Mouse (Mus musculus): Measurements from ENCODE around the gene Nenf. TPM values are rescaled to one million over a fixed set of nuclear protein-coding genes. Genes with fewer than 3 reads are reported as not detected.
A peak's percentile ranks its signal among the peaks of the same experiment; 100 is the strongest.

Gene Nenf
- total RNA-seq, 1 experiment from 2014 or later: 4.4 TPM

DNA sequence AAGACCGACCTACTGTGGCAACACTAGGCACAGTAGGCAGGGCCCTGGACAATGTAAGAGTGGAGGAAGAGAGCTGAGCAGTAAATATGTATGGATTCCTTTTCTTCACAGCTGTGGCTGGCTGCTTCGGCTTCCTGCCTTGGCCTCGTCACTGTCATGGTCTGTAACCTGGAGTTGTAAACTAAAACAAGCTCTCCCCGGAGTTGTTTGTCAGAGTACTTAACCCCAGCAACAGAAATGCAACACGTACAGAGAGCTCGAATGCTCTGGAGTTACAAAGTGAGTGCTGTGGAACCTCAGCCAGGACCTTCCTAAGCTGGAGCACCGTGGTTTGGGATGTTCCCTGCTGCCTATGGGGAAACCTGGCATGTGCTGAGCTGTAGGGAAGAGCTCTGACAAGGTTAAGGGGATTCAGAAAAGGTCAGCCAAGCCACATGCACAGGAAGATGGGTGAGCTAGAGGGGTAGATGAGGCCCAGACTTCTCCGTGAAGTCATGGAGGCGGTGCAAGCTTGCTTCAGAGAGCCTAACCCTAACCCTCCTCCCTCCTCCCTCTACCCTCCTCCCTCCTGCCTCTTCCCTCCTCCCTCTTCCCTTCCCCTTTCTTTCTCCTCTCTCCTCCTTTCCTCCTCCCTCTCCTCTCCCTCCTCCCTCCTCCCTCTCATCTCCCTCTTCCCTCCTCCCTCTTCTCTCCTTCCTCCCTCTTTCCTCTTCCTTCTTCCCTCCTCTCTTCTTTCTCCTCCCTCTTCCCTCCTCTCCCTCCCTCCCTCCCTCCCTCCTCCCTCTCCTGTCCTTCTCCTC lies 23.8 kb downstream of the Nenf start:
- no peak for ATAC-seq (replicated peaks; ENCODE audit: insufficient number of reproducible peaks, low FRiP score, low TSS enrichment, poor library complexity, severe bottlenecking)

DNA sequence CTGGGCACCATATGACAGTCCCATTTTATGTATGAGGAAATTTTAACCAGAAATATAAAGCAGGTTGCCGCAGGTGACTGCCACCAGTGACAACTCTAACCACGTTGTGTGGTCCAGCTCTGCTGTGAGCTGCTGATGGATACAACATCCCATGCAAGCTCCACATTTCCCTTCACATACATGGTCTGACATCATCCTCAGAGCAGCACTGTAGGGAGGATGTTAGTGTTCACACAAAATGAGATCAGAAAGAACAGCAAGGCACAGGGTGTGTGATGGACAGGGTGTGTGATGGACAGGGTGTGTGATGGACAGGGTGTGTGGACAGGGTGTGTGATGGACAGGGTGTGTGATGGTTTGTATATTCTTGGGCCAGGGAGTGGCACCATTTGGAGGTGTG lies 24.9 kb downstream of the Nenf start:
- no peak for ATAC-seq (replicated peaks; ENCODE audit: insufficient number of reproducible peaks, low FRiP score, low TSS enrichment, poor library complexity, severe bottlenecking)

DNA sequence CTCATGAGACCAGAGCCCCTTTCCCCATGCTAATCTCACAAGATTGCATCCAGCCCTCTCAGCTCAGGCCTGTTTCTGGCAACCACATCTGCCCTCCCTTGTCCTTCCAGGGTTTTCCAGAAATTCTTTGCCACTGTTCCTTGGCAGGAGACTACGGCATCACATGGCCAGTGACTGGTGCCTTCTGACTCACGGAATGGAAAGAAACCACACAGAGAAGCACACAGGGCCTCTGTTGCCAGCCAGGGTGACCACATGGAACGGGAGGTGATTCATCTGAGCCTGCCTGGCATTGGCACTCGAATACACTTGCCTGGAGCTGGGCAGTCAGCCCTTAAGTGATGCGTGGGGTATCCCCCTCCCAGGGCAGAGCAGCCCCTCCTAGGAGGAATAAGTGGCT lies 25.6 kb downstream of the Nenf start:
- no peak for ATAC-seq (replicated peaks; ENCODE audit: insufficient number of reproducible peaks, low FRiP score, low TSS enrichment, poor library complexity, severe bottlenecking)

DNA sequence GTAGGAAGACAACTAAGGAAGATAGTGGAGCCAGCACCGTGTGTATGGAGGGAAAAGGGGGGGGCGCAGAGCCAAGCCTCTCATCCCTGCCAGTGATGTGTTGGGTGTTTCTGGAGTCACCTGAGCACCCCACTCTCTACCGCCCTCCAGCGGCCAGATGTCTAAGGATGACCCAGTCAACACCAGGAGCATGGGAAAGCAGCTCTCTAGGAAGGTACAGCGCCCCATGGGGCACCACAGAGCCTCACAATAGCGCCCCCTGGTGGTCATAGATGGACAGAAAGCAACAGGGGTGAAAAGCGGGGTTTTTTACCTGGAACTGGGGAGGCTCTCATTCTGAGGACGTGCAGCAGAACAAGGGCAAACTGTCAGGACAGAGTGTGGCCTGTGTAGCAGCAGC lies 29.2 kb downstream of the Nenf start:
- peak; percentile 61 for ATAC-seq (replicated peaks; ENCODE audit: insufficient number of reproducible peaks, low FRiP score, low TSS enrichment, poor library complexity, severe bottlenecking)

DNA sequence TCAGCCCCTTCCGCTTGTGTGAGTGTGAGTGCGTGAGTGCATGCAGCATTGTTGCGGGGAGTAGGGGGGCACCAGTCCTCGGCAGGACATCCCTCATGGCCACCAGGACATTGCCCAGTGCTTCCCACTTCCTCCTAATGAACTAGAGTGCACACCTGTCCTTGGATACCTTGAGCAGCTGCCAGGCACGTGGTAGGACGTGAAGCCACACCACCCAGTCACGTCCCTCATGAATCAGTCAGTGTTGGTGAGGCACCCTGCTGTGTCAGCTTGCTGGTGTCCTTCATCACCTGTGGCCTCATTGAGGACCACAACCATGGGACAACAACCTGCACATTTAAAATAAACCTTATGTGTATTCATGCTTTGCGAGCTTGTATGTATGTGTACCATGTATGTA lies 33.5 kb downstream of the Nenf start:
- no peak for ATAC-seq (replicated peaks; ENCODE audit: insufficient number of reproducible peaks, low FRiP score, low TSS enrichment, poor library complexity, severe bottlenecking)

DNA sequence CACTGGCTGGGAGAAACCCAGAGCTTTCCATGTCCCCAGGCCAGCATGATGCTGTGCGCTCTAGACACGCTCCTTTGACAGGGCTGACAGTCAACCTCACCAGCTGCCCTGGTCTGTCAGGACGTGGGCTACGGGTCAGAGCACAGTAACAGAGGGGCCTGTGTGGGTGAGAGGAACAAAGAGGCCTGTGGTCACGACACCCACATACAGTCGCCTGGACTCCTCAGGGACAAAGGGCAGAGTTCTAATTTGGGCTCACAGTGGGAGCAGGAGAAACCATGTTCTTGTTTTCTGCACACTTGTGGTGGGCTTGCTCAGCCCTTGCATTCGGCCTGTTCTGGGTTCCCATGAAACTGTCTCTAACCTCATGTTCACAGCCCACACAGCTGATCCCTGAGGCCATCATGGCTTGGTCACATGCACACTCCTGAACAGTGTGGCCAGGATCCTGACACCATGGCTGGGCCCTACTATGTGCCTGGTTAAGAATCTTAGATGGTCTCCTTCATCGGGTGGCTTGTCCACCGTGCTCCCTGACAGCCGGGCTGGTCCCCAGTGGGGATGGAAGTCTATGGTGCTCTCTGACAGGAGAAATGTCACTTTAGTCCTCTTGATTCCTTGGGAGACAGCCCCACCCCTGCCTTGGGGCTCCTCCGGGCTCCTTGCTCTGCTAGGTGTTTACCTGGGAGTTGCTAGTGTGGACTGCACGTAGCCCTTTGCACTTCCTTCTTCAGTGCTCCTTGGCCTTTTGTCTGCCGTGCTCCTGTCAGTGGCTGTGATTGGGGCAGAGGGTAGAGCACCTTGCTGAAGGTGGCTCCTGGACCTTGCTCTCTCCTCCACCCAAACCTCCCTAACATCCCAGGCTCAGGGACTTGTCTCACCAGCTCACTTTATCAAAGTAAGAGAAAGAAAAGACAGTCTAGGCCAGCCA lies 34.6 kb downstream of the Nenf start:
- ATAC-seq (replicated peaks; ENCODE audit: insufficient number of reproducible peaks, low FRiP score, low TSS enrichment, poor library complexity, severe bottlenecking): no peak

DNA sequence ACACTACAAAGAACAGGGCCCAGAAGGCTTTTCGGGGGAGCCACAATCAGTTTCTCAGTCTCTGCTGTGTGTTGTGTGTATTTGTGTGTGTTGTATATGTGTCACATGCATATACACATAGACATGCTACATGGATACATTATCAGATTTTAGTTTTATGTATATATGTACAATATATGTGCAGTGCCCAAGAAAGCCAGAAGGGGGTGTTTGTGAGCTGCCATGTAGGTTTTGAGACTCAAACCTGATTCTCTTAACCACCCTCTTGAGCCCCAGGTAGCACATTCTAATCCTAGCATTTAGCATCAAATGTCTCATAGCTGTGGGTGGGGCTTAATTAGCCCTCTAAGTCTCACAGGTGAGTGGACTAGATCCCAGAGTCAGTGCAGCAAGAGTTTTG lies 35.7 kb downstream of the Nenf start:
- no peak for ATAC-seq (replicated peaks; ENCODE audit: insufficient number of reproducible peaks, low FRiP score, low TSS enrichment, poor library complexity, severe bottlenecking)

DNA sequence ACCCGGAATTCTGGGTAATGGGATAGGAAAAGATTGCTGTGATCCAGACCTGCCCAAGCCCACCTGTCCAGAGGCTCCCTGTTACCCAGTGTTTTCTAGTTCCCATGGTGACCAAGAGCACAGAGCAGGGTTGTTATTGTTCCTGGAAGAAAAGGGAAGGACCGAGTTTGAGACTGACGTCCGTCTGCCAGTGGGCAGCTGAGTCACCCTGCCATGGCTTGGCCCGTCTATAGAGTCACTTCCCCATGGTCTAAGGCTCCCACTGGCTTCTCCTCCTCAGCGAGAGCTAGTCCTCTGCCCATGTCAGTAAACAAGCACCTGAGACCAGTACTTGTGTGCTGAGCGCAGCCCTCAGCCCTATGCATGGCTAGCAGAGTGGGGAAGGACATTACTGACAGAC lies 36.8 kb downstream of the Nenf start:
- peak; percentile 76 for ATAC-seq (replicated peaks; ENCODE audit: insufficient number of reproducible peaks, low FRiP score, low TSS enrichment, poor library complexity, severe bottlenecking)

DNA sequence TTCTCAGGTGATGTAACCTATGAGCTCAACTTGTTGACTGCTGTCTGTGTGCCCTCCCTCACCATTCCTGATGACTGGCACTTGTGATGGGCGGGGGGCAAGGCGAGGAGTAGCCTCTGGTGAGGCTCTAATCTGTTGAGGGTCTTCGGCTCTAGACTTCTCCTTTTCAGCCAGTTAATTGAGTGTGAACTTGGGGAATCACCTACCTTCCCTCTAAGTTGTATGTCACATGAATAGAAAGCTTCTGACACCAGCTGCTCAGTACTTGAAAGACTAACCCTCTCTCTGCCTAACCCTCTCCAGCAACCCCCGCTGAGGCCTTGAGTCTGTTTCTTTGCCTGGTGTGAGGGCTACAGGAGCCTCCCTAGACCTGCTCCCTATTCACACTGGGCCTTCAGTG lies 39.7 kb downstream of the Nenf start:
- no peak for ATAC-seq (replicated peaks; ENCODE audit: insufficient number of reproducible peaks, low FRiP score, low TSS enrichment, poor library complexity, severe bottlenecking)

DNA sequence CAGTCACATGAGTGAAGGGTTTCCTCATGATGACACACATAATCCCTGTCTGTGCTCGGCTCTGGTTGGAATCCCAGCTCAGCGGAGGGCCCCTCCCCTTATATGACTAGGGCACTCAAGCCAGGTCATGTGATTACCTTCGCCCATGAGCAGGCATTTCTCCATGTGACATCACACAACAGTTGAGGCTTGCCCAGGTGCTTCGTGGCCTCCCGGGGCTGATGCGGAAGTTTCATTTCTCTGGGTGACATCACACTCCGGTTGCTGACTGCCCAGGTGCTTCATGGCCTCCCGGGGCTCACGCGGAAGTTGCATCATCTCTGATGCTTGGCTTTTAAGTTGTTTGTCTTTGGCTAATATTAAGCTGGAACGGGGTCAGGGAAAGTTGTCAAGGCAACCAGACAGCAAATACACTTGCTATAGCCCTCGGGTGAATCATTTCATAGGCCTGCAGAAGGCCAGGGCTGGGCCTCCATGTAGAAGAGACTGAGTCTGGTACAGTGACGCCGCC lies 40.4 kb downstream of the Nenf start:
- 0 out of 2 replicates have a peak, but pooled peaks have one; percentile 6 for ATAC-seq (replicated peaks; ENCODE audit: insufficient number of reproducible peaks, low FRiP score, low TSS enrichment, poor library complexity, severe bottlenecking)

DNA sequence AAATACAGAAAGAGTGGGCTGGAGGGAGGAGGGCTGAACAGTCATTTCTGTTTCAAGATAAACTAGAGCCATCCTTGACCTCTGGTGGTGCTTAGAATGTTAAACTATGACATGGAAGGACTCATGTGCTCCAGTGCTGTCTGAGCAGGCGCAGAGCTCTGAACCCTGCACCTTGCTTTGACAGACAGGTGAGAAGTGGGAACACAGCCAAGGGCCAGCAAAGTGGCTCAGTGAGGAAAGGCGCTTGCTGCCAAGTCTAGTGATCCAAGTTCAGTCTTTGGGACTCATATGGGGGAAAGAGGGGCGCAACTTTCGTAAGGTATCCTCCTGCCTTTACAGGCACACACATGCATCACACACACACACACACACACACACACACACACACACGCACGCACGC lies 41.8 kb downstream of the Nenf start:
- no peak for ATAC-seq (replicated peaks; ENCODE audit: insufficient number of reproducible peaks, low FRiP score, low TSS enrichment, poor library complexity, severe bottlenecking)

DNA sequence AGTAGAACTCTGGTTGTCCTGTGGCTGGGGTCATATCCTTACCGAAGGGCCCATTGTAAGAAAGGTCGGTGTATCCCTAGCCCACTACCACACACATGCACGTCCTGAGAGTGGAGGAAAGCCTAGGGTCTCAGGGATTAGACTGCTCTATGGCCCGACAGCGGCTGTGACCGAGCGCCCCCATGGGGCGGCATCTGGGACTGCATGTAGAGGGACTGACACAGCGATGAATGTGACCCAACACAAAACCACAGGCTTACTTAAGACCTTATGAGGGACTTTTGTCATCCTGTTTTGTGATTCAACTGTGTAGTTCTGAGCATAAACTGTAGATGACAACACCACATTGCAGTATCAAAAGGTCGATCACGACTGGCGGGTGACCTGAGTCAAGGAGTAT lies 42.5 kb downstream of the Nenf start:
- peak; percentile 84 for ATAC-seq (replicated peaks; ENCODE audit: insufficient number of reproducible peaks, low FRiP score, low TSS enrichment, poor library complexity, severe bottlenecking)

DNA sequence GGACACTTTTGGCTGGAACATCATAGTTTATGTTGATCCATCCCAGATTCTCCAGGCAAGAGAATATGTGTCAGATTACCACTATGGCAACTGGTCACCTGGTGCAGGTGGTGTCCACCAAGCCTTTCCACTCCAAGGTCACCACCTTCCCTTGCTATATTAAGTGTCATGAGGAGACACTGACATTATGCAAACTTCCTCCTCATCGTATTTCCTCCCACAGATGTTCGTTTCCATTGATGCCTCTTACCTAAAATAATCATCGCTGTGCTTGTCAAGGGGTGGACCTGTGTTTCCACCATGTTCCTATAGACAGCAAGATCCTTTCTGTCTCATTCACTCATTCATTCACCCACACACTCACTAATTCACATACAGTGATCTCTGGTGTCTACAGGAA lies 45.3 kb downstream of the Nenf start:
- no peak for ATAC-seq (replicated peaks; ENCODE audit: insufficient number of reproducible peaks, low FRiP score, low TSS enrichment, poor library complexity, severe bottlenecking)

DNA sequence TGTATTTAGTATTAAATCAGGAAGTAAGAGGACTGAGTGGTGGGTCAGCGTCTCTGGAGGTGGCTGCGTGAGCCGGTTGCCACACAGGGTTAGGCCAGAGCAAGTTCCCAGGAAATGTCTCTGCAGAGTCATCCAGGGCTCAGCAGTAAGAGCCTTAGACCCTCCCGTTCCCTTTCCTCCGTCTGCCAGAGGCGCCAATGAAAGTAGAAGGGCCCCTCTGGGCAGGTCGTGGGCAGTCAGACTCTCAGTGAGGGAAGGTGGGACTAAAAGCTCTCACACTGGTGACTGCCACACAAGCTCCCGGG lies 48.4 kb downstream of the Nenf start:
- ATAC-seq (replicated peaks; ENCODE audit: insufficient number of reproducible peaks, low FRiP score, low TSS enrichment, poor library complexity, severe bottlenecking): peak; percentile 91

DNA sequence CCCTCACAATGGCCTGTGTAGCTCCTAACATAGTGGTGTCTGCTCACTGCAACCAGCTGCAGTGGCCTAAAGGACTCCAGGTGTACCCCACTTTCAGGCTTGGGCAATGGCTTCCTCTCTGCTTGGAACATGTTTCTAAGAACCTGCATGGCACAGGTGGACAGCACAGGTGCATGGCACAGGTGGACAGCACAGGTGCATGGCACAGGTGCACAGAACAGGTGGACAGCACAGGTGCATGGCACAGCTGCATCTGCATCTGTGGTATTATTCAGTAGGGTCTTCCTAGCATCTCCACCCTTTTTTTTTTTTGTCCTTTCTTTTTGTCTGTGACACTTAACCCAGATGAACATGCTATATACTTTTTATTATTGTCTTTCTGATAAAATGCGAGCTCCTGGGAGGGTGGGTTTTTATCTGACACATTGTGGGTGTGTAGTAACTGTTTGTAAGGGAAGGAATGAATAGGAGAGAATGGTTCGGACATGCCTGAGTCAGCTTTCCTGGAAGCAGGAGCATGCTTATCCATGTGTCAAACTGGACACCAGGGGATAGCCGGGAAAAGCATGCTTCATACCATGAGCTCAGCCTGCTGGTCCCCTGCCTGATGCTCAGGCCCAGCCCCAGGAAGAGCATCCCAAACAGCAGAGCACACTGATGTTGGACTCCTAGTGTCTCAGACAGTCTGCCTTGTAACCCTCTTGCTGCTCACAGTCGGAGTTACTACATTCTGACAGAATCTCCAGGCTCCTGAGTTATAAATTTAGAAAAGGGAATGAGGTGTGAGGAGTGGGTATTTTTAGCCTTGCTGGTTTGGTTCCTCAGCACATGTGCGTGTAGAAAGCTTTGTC lies 49.0 kb downstream of the Nenf start:
- ATAC-seq (replicated peaks; ENCODE audit: insufficient number of reproducible peaks, low FRiP score, low TSS enrichment, poor library complexity, severe bottlenecking): no peak

DNA sequence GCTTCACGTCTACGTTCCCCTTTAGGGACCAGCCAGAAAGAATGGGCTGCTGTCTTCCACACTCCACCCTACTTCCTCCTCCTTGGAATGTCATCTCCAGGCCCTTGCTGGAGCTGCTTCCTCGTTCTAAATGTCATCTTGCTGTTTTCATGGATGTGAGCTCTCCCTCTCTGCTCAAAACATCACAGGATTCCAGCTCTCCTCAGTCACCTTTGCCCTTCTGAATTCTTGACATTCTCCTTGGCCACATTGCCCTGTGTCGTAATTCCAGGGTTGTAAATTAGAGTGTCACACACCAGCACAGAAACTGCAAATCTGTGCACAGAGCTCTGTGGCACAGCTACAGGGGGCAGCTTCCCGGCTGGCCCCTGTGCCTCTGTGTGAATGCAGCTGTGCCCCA lies 50.1 kb downstream of the Nenf start:
- ATAC-seq (replicated peaks; ENCODE audit: insufficient number of reproducible peaks, low FRiP score, low TSS enrichment, poor library complexity, severe bottlenecking): no peak

DNA sequence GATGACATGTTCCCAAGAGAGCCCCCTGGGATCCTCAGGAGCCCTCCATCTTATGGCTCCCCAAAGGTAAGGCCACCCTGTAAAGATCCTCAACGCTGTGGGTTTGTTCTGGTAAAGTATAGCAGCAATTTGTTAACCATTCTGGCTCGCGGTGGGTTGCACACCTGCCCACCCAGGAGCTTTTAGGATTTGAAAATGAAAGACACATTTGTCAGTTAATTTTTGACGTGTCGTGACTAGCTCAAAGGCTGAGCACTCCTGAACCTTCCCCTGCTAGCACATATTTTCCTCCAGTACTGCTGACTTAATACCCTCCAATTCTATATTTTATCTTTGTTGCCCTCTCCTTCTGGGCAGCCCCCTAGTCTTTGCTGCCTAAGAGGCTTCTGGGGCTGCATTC lies 50.8 kb downstream of the Nenf start:
- ATAC-seq (replicated peaks; ENCODE audit: insufficient number of reproducible peaks, low FRiP score, low TSS enrichment, poor library complexity, severe bottlenecking): no peak

DNA sequence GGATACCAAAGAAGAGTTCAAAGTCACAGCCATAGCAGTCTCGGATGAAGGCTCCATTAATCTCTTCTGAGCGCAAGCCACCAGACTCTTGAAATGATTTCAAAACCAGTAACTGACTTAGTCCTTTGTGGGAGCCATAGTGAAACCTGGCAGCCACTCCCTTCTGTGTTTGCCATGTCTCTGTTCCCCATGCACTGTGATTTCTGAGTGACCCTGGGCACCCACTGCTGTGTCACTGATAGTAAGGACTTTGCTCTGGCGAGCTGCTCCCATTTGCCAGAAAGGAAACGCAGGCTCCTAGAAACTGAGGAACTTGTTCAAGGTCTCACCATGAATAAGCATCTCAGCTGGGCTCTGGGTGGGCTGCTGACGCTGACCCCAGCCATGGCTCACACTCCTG lies 54.5 kb downstream of the Nenf start:
- no peak for ATAC-seq (replicated peaks; ENCODE audit: insufficient number of reproducible peaks, low FRiP score, low TSS enrichment, poor library complexity, severe bottlenecking)

DNA sequence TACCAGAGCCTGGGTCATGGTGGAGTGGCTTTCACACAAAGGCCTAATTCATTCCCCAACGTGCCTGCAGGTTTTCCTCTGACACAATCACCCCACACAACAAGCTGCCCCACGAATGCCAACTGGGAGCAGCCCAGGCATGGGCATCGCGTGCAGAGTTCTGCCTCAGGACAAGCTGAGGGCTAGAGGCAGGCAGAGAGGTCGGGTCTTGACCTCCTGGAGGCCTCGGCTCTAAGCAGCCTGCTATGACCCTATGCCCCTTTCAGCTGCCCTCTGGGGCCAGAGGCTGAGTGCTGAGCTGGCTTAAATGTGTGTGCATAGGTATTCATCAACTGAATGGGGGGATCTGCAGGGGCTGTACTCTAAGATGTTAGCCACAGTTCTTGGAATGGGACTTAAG lies 56.1 kb downstream of the Nenf start:
- no peak for ATAC-seq (replicated peaks; ENCODE audit: insufficient number of reproducible peaks, low FRiP score, low TSS enrichment, poor library complexity, severe bottlenecking)

All from monocyte, adult 5-6 weeks (primary cell).